Mouse (Mus musculus) T-cell, adult 66 days (primary cell): Measurements from ENCODE around the gene D7Ertd443e. TPM values are rescaled to one million over a fixed set of nuclear protein-coding genes. Genes with fewer than 3 reads are reported as not detected.

Experiments used
- total RNA-seq, 2 experiments: library from RNA; stranded (reverse); gene quantifications; 3 replicates in 1 of 2; 4 replicates in 1 of 2; pipeline ENCODE4 v1.2.4; 2023

The D7Ertd443e gene
- not detected for total RNA-seq

GRCm38 (mm10) chr7:134385561-134385960 lies at the start of gene D7Ertd443e:
Gene D7Ertd443e (minus strand): TSS chr7:134385661.

GRCm38 (mm10) chr7:134231378-134232346 lies 153.8 kb downstream of the D7Ertd443e start, which contains the start of gene Adam12:
Gene Adam12 (minus strand): TSS chr7:134232146.

Other genes with a start within 250 kb of the D7Ertd443e start
- gene Adam12, start 153.5 kb downstream of the D7Ertd443e start, total RNA-seq: 1 to 10 TPM in 1 of 2 experiments, under 1 TPM in 1; 0.39 to 1.7 TPM